Mouse (Mus musculus) MEL (cell line): Measurements from ENCODE around the gene Ptprj. TPM values are rescaled to one million over a fixed set of nuclear protein-coding genes. Genes with fewer than 3 reads are reported as not detected.

Experiments
- DNase-seq: peaks from one replicate; pipeline ENCODE4 v3.0.0; 2011; ENCODE audit warnings: low read depth, low spot score
- H3K27ac ChIP-seq: 2 replicates; pipeline ENCODE4 v1.5.1; 2012; ENCODE audit warnings: low read depth, mild to moderate bottlenecking, control low read depth, low read length, moderate library complexity; ENCODE audit not compliant: control insufficient read depth
- H3K27me3 ChIP-seq, 2 experiments: fragments of 150-350 bp in 1 of 2; sonication (generic) in 1 of 2; 2 replicates each; pipeline ENCODE4 v1.6.1; 2012; ENCODE audit warnings: low read length in 2 of 2, mild to moderate bottlenecking in 2 of 2, improper control_type of control experiment in 1 of 2, moderate library complexity in 1 of 2; ENCODE audit not compliant: insufficient read depth in 2 of 2, control insufficient read depth in 1 of 2
- H3K36me3 ChIP-seq, 2 experiments: 2 replicates each; pipeline ENCODE4 v1.6.1; 2012 to 2014; ENCODE audit warnings: low read length in 2 of 2, improper control_type of control experiment in 1 of 2, inconsistent platforms in 1 of 2, mild to moderate bottlenecking in 1 of 2; ENCODE audit not compliant: insufficient read depth in 2 of 2, control insufficient read depth in 1 of 2
- H3K4me1 ChIP-seq, 2 experiments: fragments of 150-350 bp in 1 of 2; sonication (generic) in 1 of 2; 2 replicates each; pipeline ENCODE4 v1.6.1; 2012; ENCODE audit warnings: low read length in 2 of 2, improper control_type of control experiment in 1 of 2, mild to moderate bottlenecking in 1 of 2; ENCODE audit not compliant: insufficient read depth in 2 of 2, control insufficient read depth in 1 of 2
- H3K4me3 ChIP-seq, 2 experiments: fragments of 150-350 bp in 1 of 2; sonication (generic) in 1 of 2; 2 replicates each; pipeline ENCODE4 v1.5.1; 2012; ENCODE audit warnings: low read depth in 2 of 2, low read length in 2 of 2, mild to moderate bottlenecking in 2 of 2, moderate library complexity in 2 of 2, control low read depth in 1 of 2, improper control_type of control experiment in 1 of 2; ENCODE audit not compliant: control insufficient read depth in 1 of 2, insufficient read depth in 1 of 2
- H3K79me2 ChIP-seq: 2 replicates; pipeline ENCODE4 v1.6.1; 2012; ENCODE audit warnings: mild to moderate bottlenecking, low read length, moderate library complexity; ENCODE audit not compliant: control insufficient read depth, poor library complexity, insufficient read depth
- H3K9ac ChIP-seq: 2 replicates; pipeline ENCODE4 v1.6.1; 2012; ENCODE audit warnings: low read depth, mild to moderate bottlenecking, control low read depth, low read length, moderate library complexity; ENCODE audit not compliant: control insufficient read depth, poor library complexity, severe bottlenecking
- H3K9me3 ChIP-seq: fragments of 150-350 bp; sonication (generic); replicated peaks from 2 replicates; pipeline ENCODE4 v1.6.1; 2012; ENCODE audit warnings: mild to moderate bottlenecking, low read length, improper control_type of control experiment, moderate library complexity; ENCODE audit not compliant: insufficient read depth
- BHLHE40 ChIP-seq: IDR thresholded peaks from 2 replicates; pipeline ENCODE4 v1.6.1; 2012; ENCODE audit warnings: low read depth, mild to moderate bottlenecking, inconsistent platforms, low read length, improper control_type of control experiment, borderline replicate concordance
- CTCF ChIP-seq, 3 experiments: IDR thresholded peaks in 2 of 3; conservative IDR thresholded peaks in 1 of 3; 2 replicates each; pipeline ENCODE4 v1.5.1; 2011 to 2012; ENCODE audit warnings: low read length in 3 of 3, low read depth in 2 of 3, mild to moderate bottlenecking in 2 of 3, improper control_type of control experiment in 1 of 3, inconsistent platforms in 1 of 3, mixed read lengths in 1 of 3, moderate library complexity in 1 of 3; ENCODE audit not compliant: control insufficient read depth in 1 of 3, insufficient read depth in 1 of 3, poor library complexity in 1 of 3, severe bottlenecking in 1 of 3
- ELF1 ChIP-seq: IDR thresholded peaks from 2 replicates; pipeline ENCODE4 v1.6.1; 2014; ENCODE audit warnings: low read depth, mild to moderate bottlenecking, inconsistent platforms, low read length, improper control_type of control experiment, moderate library complexity
- EP300 ChIP-seq, 2 experiments: IDR thresholded peaks; 2 replicates each; pipeline ENCODE4 v1.6.1; 2011; ENCODE audit warnings: improper control_type of control experiment in 2 of 2, low read length in 2 of 2, low read depth in 1 of 2, mild to moderate bottlenecking in 1 of 2
- GABPA ChIP-seq: IDR thresholded peaks from 2 replicates; pipeline ENCODE4 v1.6.1; 2012; ENCODE audit warnings: low read depth, mild to moderate bottlenecking, inconsistent platforms, low read length, improper control_type of control experiment, moderate library complexity
- GATA1 ChIP-seq: IDR thresholded peaks from 2 replicates; pipeline ENCODE4 v1.6.1; 2011; ENCODE audit warnings: low read depth, low read length, improper control_type of control experiment
- JUND ChIP-seq: IDR thresholded peaks from 2 replicates; pipeline ENCODE4 v1.6.1; 2011; ENCODE audit warnings: low read depth, mild to moderate bottlenecking, improper control_type of control experiment, low read length
- KAT2A ChIP-seq: conservative IDR thresholded peaks from 2 replicates; pipeline ENCODE4 v1.6.1; 2012; ENCODE audit warnings: low read depth, low read length, improper control_type of control experiment, inconsistent platforms
- MAFK ChIP-seq: IDR thresholded peaks from 2 replicates; pipeline ENCODE4 v1.6.1; 2011; ENCODE audit warnings: low read depth, mild to moderate bottlenecking, low read length, improper control_type of control experiment, borderline replicate concordance
- MAX ChIP-seq: IDR thresholded peaks from 2 replicates; pipeline ENCODE4 v1.6.1; 2011; ENCODE audit warnings: low read length, improper control_type of control experiment
- MEF2A ChIP-seq: IDR thresholded peaks from 2 replicates; pipeline ENCODE4 v1.6.1; 2014; ENCODE audit warnings: low read depth, mild to moderate bottlenecking, inconsistent platforms, low read length, improper control_type of control experiment; ENCODE audit not compliant: poor library complexity, insufficient replicate concordance, severe bottlenecking; ENCODE audit errors: extremely low read depth
- MXI1 ChIP-seq: IDR thresholded peaks from 2 replicates; pipeline ENCODE4 v1.6.1; 2011; ENCODE audit warnings: mild to moderate bottlenecking, low read depth, low read length, improper control_type of control experiment
- MYB ChIP-seq: IDR thresholded peaks from 2 replicates; pipeline ENCODE4 v1.6.1; 2011; ENCODE audit warnings: mild to moderate bottlenecking, low read depth, low read length, improper control_type of control experiment
- NELFE ChIP-seq: IDR thresholded peaks from 2 replicates; pipeline ENCODE4 v1.6.1; 2011; ENCODE audit warnings: low read depth, low read length, improper control_type of control experiment
- NRF1 ChIP-seq: IDR thresholded peaks from 2 replicates; pipeline ENCODE4 v1.6.1; 2014; ENCODE audit warnings: low read depth, mild to moderate bottlenecking, inconsistent platforms, low read length, improper control_type of control experiment, moderate library complexity; ENCODE audit not compliant: poor library complexity, insufficient read depth, severe bottlenecking
- POLR2A ChIP-seq, 2 experiments: IDR thresholded peaks; 2 replicates each; pipeline ENCODE4 v1.6.1; 2011 to 2012; ENCODE audit warnings: low read length in 2 of 2, mild to moderate bottlenecking in 2 of 2, control low read depth in 1 of 2, improper control_type of control experiment in 1 of 2, low read depth in 1 of 2, moderate library complexity in 1 of 2; ENCODE audit not compliant: control insufficient read depth in 1 of 2, insufficient read depth in 1 of 2, poor library complexity in 1 of 2
- POLR2AphosphoS5 ChIP-seq: IDR thresholded peaks from 2 replicates; pipeline ENCODE4 v1.6.1; 2012; ENCODE audit warnings: low read depth, borderline replicate concordance, mild to moderate bottlenecking, inconsistent platforms, low read length, moderate library complexity, mixed read lengths
- SIN3A ChIP-seq: IDR thresholded peaks from 2 replicates; pipeline ENCODE4 v1.6.1; 2012; ENCODE audit warnings: low read length, improper control_type of control experiment, inconsistent platforms
- SMC3 ChIP-seq: IDR thresholded peaks from 2 replicates; pipeline ENCODE4 v1.6.1; 2011; ENCODE audit warnings: low read depth, low read length, improper control_type of control experiment
- TAL1 ChIP-seq: IDR thresholded peaks from 2 replicates; pipeline ENCODE4 v1.6.1; 2012; ENCODE audit warnings: mild to moderate bottlenecking, inconsistent platforms, low read length, moderate library complexity, mixed read lengths
- TBP ChIP-seq: IDR thresholded peaks from 2 replicates; pipeline ENCODE4 v1.8.0; 2011; ENCODE audit warnings: low read depth, low read length, improper control_type of control experiment
- UBTF ChIP-seq: IDR thresholded peaks from 2 replicates; pipeline ENCODE4 v1.6.1; 2012; ENCODE audit warnings: low read depth, mild to moderate bottlenecking, inconsistent platforms, low read length, improper control_type of control experiment, moderate library complexity, borderline replicate concordance; ENCODE audit not compliant: insufficient read depth
- USF1 ChIP-seq: IDR thresholded peaks from 2 replicates; pipeline ENCODE4 v1.6.1; 2014; ENCODE audit warnings: low read depth, mild to moderate bottlenecking, inconsistent platforms, low read length, improper control_type of control experiment, moderate library complexity
- ZC3H11A ChIP-seq: IDR thresholded peaks from 2 replicates; pipeline ENCODE4 v1.6.1; 2012; ENCODE audit warnings: low read depth, mild to moderate bottlenecking, inconsistent platforms, low read length, improper control_type of control experiment
- ZKSCAN1 ChIP-seq: IDR thresholded peaks from 2 replicates; pipeline ENCODE4 v1.6.1; 2012; ENCODE audit warnings: low read depth, mild to moderate bottlenecking, inconsistent platforms, low read length, improper control_type of control experiment, moderate library complexity
- ZMIZ1 ChIP-seq: IDR thresholded peaks from 2 replicates; pipeline ENCODE4 v1.6.1; 2012; ENCODE audit warnings: low read depth, mild to moderate bottlenecking, inconsistent platforms, low read length, improper control_type of control experiment, moderate library complexity
- ZNF384 ChIP-seq: IDR thresholded peaks from 2 replicates; pipeline ENCODE4 v1.6.1; 2012; ENCODE audit warnings: low read depth, mild to moderate bottlenecking, inconsistent platforms, low read length, improper control_type of control experiment
- polyA plus RNA-seq, 2 experiments: library from polyadenylated mRNA; stranded (reverse) in 1 of 2; unstranded in 1 of 2; fragments of >175 nt in 1 of 2; fragments of >200 nt in 1 of 2; gene quantifications; 2 replicates each; pipeline versions ENCODE4 v1.2.1 to v1.2.4; 2012; ENCODE audit warnings: low replicate concordance in 2 of 2, low read depth in 1 of 2; ENCODE audit not compliant: insufficient read length in 2 of 2, insufficient read depth in 1 of 2, missing spikeins in 1 of 2
- total RNA-seq: library from RNA; depleted of rRNA; stranded (reverse); fragments of 300-350 nt; gene quantifications from 2 replicates; pipeline ENCODE4 v1.2.3, GENCODE M21; 2012

Ptprj gene
- total and polyA plus RNA-seq, 3 experiments = 6.4 to 10.2 TPM; not detected in 1

DNA sequence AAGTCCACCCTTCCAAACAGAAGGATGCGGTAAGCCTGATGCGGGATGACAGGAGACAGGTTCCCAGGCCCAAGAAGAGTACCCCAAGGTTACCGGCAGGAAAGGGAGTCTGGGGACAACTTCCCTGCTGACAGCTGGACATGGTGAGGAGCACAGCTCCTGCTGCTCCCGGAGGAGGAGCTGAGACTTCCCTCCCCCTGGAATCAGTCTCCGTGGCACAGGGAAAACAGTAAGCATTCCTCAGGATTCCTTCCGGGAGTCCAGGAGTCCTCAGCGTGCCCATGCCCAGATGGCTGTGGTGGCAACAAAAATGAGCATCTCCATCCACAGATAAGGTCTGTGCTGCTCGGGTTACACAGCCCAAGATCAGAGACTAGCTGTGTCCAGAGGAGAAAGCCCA, 102.8 kb downstream of the Ptprj start:
- Histone ChIP-seq H3K9ac (no peak overlapping the region), H3K4me3 (no peak overlapping the region), H3K4me1 (peaks cover 2 to 3% of the 10 kb centered on the region in 2 experiments; a peak in 1 of 4 replicates), H3K79me2 (no peaks in the 10 kb centered on the region), H3K9me3 (no peaks in the 10 kb centered on the region), H3K36me3 (peaks cover 0 to 6% of the 10 kb centered on the region in 2 experiments; a peak in 1 of 4 replicates), H3K27me3 (no peaks in the 10 kb centered on the region), H3K27ac (no peak overlapping the region)
- DNase-seq = no peak
- TF ChIP-seq ZMIZ1 (no peak), MEF2A (no peak), ZNF384 (no peak), POLR2AphosphoS5 (no peak), TAL1 (no peak), NRF1 (no peak), POLR2A (IDR thresholded peaks at IDR 0.05; ENCODE audit: control insufficient read depth in 1 of 2, insufficient read depth in 1 of 2, low read depth in 1 of 2, low read length in 2 of 2, poor library complexity in 1 of 2) (no peak), MAFK (no peak), ZC3H11A (no peak), SIN3A (no peak), NELFE (no peak), ZKSCAN1 (no peak), ELF1 (no peak), MAX (no peak), GATA1 (no peak), GABPA (no peak), UBTF (no peak), EP300 (IDR thresholded peaks at IDR 0.05; ENCODE audit: low read depth in 1 of 2, low read length in 2 of 2) (no peak), SMC3 (no peak), TBP (no peak)
- TF ChIP-seq, all 39 proteins: peak for 0

DNA sequence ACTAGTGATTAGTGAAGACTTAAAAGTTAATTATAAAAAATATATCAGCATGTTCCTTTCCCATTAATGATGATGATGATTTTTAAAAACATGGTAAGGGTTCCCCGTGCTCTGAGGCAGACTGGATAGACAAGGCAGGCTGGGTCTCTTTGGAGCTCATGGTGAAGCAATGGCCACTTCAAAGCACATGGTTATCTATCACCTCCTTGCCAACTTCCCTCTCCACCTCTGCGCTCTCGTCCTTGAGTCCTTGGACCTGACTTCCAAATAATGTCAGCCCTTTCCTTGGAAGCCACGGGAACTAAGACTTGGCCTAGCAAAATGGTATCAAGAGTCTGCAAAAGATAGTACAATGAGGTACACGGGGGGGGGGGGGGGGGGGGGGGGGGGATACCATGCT, 103.7 kb downstream of the Ptprj start:
- DNase-seq = no peak
- H3K27me3 ChIP-seq = no peaks in the 10 kb centered on the region
- TF ChIP-seq JUND = no peak
- TF ChIP-seq TBP = no peak
- TF ChIP-seq NRF1 = no peak
- TF ChIP-seq KAT2A = no peak
- no peak for TF ChIP-seq UBTF
- no peak for TF ChIP-seq BHLHE40
- no peak for TF ChIP-seq SIN3A
- no peak for TF ChIP-seq ZC3H11A
- no peak for TF ChIP-seq CTCF (IDR thresholded peaks at IDR 0.05 in 2 of 3, conservative IDR thresholded peaks at IDR 0.05 in 1 of 3; ENCODE audit: control insufficient read depth in 1 of 3, insufficient read depth in 1 of 3, low read depth in 2 of 3, low read length in 3 of 3, poor library complexity in 1 of 3, severe bottlenecking in 1 of 3)
- no peak for TF ChIP-seq USF1
- no peak for TF ChIP-seq ZMIZ1
- TF ChIP-seq MXI1 = no peak
- no peak for TF ChIP-seq MYB
- no peak for TF ChIP-seq POLR2AphosphoS5
- no peaks in the 10 kb centered on the region for H3K9me3 ChIP-seq
- H3K27ac ChIP-seq = no peak overlapping the region
- no peak overlapping the region for H3K9ac ChIP-seq
- H3K79me2 ChIP-seq = no peaks in the 10 kb centered on the region
- H3K4me1 ChIP-seq = peaks cover 2 to 3% of the 10 kb centered on the region in 2 experiments; a peak in 1 of 4 replicates
- no peak overlapping the region for H3K4me3 ChIP-seq
- peaks cover 0 to 6% of the 10 kb centered on the region in 2 experiments; a peak in 1 of 4 replicates for H3K36me3 ChIP-seq
